Mouse (Mus musculus): ENCODE measurements around the gene Cog5. TPM values are rescaled to one million over a fixed set of nuclear protein-coding genes. Genes with fewer than 3 reads are reported as not detected.

Gene Cog5
- polyA plus RNA-seq, 2 experiments: 6.0 to 7.8 TPM

DNA sequence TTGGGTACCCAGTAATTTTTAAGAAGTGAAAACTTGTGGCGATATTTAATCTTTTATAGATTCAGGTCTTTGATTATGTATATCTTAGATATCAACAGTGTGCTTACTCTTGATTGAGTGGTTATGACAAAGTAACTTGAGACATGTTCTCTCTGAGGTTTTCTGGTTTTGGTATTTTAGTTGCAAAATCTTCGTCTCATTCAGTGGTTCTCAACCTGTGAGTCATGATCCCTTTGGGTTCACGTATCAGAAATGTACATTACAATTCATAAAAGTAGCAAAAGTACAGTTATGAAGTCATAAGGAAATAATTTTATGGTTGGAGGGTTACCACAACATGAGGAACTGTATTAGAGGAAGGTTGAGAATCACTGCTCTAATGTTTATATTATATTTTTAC lies 32.0 kb downstream of the Cog5 start:
- Histone ChIP-seq H3K27ac (no peak overlapping the region), H3K27me3 (ENCODE audit: control insufficient read depth, insufficient read depth, low read length) (no peaks in the 10 kb centered on the region), H3K36me3 (replicated peaks; ENCODE audit: control insufficient read depth, insufficient read depth, low read depth) (no peaks in the 10 kb centered on the region), H3K4me3 (ENCODE audit: insufficient read depth in 1 of 2, low read depth in 2 of 2, low read length in 2 of 2) (no peak overlapping the region), H3K9ac (replicated peaks) (no peak overlapping the region), H3K9me3 (ENCODE audit: control insufficient read depth, low read length) (no peaks in the 10 kb centered on the region), H3K4me2 (ENCODE audit: low read depth) (no peak overlapping the region), H3K4me1 (replicated peaks; ENCODE audit: control insufficient read depth in 2 of 2, insufficient read depth in 2 of 2, low read length in 1 of 2) (no peaks in the 10 kb centered on the region)
- DNase-seq (ENCODE audit: low read depth in 3 of 3, low spot score in 3 of 3): no peak
- no peak for TF ChIP-seq EP300 (IDR thresholded peaks at IDR 0.05; ENCODE audit: low read depth)
- no peak for TF ChIP-seq CTCF (IDR thresholded peaks at IDR 0.05; ENCODE audit: low read depth)
- 75% methylated on average over 3 of the region's 3 CpGs for WGBS (ENCODE audit: insufficient replicate concordance)
- ATAC-seq (ENCODE audit: insufficient read depth): no peak

DNA sequence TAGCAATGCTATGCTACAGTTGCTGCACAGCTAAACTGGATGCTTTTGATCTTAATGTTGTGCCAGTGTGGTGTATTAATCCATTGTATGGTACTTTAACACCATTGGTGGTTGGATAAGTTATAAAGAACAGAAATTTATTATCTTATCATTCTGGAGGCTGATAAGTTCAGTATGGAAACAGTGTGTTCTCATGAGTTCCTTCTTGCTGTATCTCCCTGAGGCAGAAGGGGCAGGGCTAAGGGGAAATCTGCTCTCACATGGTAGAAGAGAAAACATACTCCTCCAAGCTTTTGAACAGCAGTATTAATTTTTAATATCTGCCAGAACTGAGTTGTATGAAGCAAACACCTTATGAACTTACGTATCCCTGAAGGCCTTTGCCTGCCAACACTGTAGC lies 38.6 kb downstream of the Cog5 start:
- ATAC-seq (ENCODE audit: insufficient read depth): no peak
- peak in 1 of 3 experiments; percentile 11 for DNase-seq (ENCODE audit: low read depth in 3 of 3, low spot score in 3 of 3)

DNA sequence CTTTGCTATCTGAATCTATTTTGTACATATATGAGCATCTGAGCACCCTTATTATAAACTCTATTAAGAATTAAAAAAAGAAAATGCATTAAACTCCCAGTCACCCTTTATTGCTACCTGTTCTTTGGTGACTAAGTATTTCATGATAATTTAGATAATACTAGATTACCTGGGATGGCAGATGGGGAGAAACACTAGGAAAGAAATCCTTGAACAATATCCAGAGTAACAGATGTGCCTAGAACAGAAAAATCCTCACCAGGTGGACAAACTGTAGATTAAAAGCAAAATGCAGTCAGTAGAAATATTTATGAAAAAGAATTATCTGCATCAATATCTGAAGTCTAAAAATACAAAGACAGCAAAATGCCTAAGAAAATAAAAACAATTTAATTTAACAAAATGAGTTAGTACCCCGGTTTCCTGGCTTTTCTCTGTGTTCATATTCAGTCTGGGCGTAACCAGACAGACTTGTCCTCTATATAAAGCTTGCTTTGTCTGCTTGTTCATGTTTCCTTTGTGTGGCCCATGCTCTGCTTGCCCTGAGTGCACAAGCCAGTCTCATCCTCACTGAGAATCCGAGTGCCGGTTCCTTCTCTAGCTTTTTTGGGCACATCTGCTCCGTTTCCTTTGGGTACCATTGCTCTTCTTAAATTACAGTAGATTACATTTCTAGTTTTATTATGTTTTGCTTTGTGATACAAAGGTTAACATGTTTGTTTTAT lies 46.1 kb downstream of the Cog5 start:
- H3K27ac ChIP-seq: no peak overlapping the region
- 76% methylated on average over 5 of the region's 5 CpGs for WGBS (ENCODE audit: insufficient replicate concordance)
- no peak overlapping the region for H3K4me2 ChIP-seq (ENCODE audit: low read depth)
- H3K9ac ChIP-seq (replicated peaks): no peak overlapping the region
- H3K36me3 ChIP-seq (replicated peaks; ENCODE audit: control insufficient read depth, insufficient read depth, low read depth): no peaks in the 10 kb centered on the region; the same call in 1 of the 2 replicates
- H3K9me3 ChIP-seq (ENCODE audit: control insufficient read depth, low read length): no peaks in the 10 kb centered on the region
- H3K4me3 ChIP-seq (ENCODE audit: insufficient read depth in 1 of 2, low read depth in 2 of 2, low read length in 2 of 2): no peak overlapping the region
- TF ChIP-seq CTCF (IDR thresholded peaks at IDR 0.05; ENCODE audit: low read depth) (no peak), EP300 (IDR thresholded peaks at IDR 0.05; ENCODE audit: low read depth) (no peak)
- no peak for DNase-seq (ENCODE audit: low read depth in 3 of 3, low spot score in 3 of 3)
- H3K27me3 ChIP-seq (ENCODE audit: control insufficient read depth, insufficient read depth, low read length): no peaks in the 10 kb centered on the region
- H3K4me1 ChIP-seq (replicated peaks; ENCODE audit: control insufficient read depth in 2 of 2, insufficient read depth in 2 of 2, low read length in 1 of 2): no peaks in the 10 kb centered on the region
- no peak for ATAC-seq (ENCODE audit: insufficient read depth)

More for the DNA sequence above, 38.6 kb downstream of the Cog5 start:
- Histone ChIP-seq H3K4me3 (ENCODE audit: insufficient read depth in 1 of 2, low read depth in 2 of 2, low read length in 2 of 2) (no peak overlapping the region), H3K27me3 (ENCODE audit: control insufficient read depth, insufficient read depth, low read length) (no peaks in the 10 kb centered on the region), H3K9me3 (ENCODE audit: control insufficient read depth, low read length) (no peaks in the 10 kb centered on the region), H3K27ac (no peak overlapping the region), H3K4me1 (replicated peaks; ENCODE audit: control insufficient read depth in 2 of 2, insufficient read depth in 2 of 2, low read length in 1 of 2) (peaks cover 0 to 3% of the 10 kb centered on the region in 2 experiments; a peak in 1 of 4 replicates), H3K4me2 (ENCODE audit: low read depth) (no peak overlapping the region), H3K36me3 (replicated peaks; ENCODE audit: control insufficient read depth, insufficient read depth, low read depth) (no peaks in the 10 kb centered on the region; the same call in 1 of the 2 replicates), H3K9ac (replicated peaks) (no peak overlapping the region)
- no peak for TF ChIP-seq CTCF (IDR thresholded peaks at IDR 0.05; ENCODE audit: low read depth)
- no peak for TF ChIP-seq EP300 (IDR thresholded peaks at IDR 0.05; ENCODE audit: low read depth)
- 70% methylated on average over 1 of the region's 1 CpGs for WGBS (ENCODE audit: insufficient replicate concordance)

DNA sequence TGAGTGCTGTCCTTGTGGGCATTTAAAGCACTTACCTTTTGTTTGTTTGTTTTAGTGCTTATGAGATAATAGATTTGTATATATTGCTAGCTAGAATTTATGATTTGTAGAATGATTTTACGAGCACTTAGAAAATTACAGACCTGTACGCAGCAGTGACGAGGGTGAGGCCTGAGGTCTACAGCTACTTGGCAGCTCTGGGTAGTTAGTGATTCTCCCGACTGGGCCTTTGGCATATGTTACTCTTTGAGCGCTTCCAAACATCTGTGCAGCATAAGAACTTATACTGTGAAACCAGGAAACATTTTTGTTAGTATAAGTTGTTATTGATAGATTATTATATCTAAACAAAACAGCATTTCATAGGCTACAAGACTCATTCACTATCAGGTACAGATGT lies 46.7 kb downstream of the Cog5 start:
- Histone ChIP-seq H3K4me3 (ENCODE audit: insufficient read depth in 1 of 2, low read depth in 2 of 2, low read length in 2 of 2) (no peak overlapping the region), H3K4me2 (ENCODE audit: low read depth) (no peak overlapping the region), H3K27me3 (ENCODE audit: control insufficient read depth, insufficient read depth, low read length) (no peaks in the 10 kb centered on the region), H3K36me3 (replicated peaks; ENCODE audit: control insufficient read depth, insufficient read depth, low read depth) (no peaks in the 10 kb centered on the region; the same call in 1 of the 2 replicates), H3K9me3 (ENCODE audit: control insufficient read depth, low read length) (no peaks in the 10 kb centered on the region), H3K4me1 (replicated peaks; ENCODE audit: control insufficient read depth in 2 of 2, insufficient read depth in 2 of 2, low read length in 1 of 2) (no peaks in the 10 kb centered on the region), H3K27ac (no peak overlapping the region), H3K9ac (replicated peaks) (no peak overlapping the region)
- no peak for ATAC-seq (ENCODE audit: insufficient read depth)
- 80% methylated on average over 5 of the region's 5 CpGs for WGBS (ENCODE audit: insufficient replicate concordance)
- DNase-seq (ENCODE audit: low read depth in 3 of 3, low spot score in 3 of 3): no peak
- TF ChIP-seq CTCF (IDR thresholded peaks at IDR 0.05; ENCODE audit: low read depth) (no peak), EP300 (IDR thresholded peaks at IDR 0.05; ENCODE audit: low read depth) (no peak)

DNA sequence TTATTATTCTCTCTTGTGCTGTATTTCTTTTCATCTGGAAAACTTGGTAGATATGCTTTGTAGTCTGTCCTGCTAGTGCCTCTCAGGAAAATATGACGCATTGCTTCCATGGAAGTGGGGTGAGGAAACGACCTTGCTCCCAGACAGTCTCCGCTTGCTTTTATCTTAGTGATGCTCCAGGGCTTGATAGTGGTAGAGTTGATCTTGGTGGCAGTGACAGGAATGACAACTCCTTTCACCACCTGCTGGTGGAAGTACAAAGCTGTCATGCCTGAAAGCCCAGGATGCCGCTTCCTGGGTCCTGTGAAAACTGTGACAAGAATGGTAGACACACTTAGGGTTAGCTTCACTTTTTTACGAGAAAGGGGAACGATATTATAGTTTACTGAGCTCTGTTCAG lies 49.2 kb downstream of the Cog5 start:
- WGBS (ENCODE audit: insufficient replicate concordance): 69% methylated on average over 6 of the region's 6 CpGs
- DNase-seq (ENCODE audit: low read depth in 3 of 3, low spot score in 3 of 3): no peak
- H3K27ac ChIP-seq: no peak overlapping the region
- H3K4me3 ChIP-seq (ENCODE audit: insufficient read depth in 1 of 2, low read depth in 2 of 2, low read length in 2 of 2): no peak overlapping the region
- no peaks in the 10 kb centered on the region for H3K4me1 ChIP-seq (replicated peaks; ENCODE audit: control insufficient read depth in 2 of 2, insufficient read depth in 2 of 2, low read length in 1 of 2)
- no peaks in the 10 kb centered on the region for H3K9me3 ChIP-seq (ENCODE audit: control insufficient read depth, low read length)
- no peak overlapping the region for H3K4me2 ChIP-seq (ENCODE audit: low read depth)
- no peak for ATAC-seq (ENCODE audit: insufficient read depth)
- no peaks in the 10 kb centered on the region for H3K36me3 ChIP-seq (replicated peaks; ENCODE audit: control insufficient read depth, insufficient read depth, low read depth)
- TF ChIP-seq CTCF (IDR thresholded peaks at IDR 0.05; ENCODE audit: low read depth) (0 out of 2 replicates have a peak, but pooled peaks have one; percentile 8), EP300 (IDR thresholded peaks at IDR 0.05; ENCODE audit: low read depth) (no peak)
- H3K27me3 ChIP-seq (ENCODE audit: control insufficient read depth, insufficient read depth, low read length): no peaks in the 10 kb centered on the region
- no peak overlapping the region for H3K9ac ChIP-seq (replicated peaks)
